Mouse (Mus musculus) left cerebral cortex, adult 8-10 months (tissue): ENCODE measurements around the gene Slc35a1. TPM values are rescaled to one million over a fixed set of nuclear protein-coding genes. Genes with fewer than 3 reads are reported as not detected.
"Not testable (repeated sequence)": the region's sequence is repeated elsewhere in the genome, so short reads cannot be mapped to it uniquely, and the experiment has no call there.

Experiments used
- DNase-seq, 2 experiments: peaks; one replicate each; pipeline ENCODE4 v3.0.0; 2022; ENCODE audit warnings: low spot score in 2 of 2
- total RNA-seq, 4 experiments: library from RNA; stranded (reverse); gene quantifications; 2 replicates each; pipeline ENCODE4 v1.2.4; 2022

The Slc35a1 gene
- total RNA-seq, result 10 to 100 TPM; 20.6 to 23.8 (median 21.5) TPM

GRCm38 (mm10) chr4:34686874-34687567 is at the start of gene Slc35a1:
Gene Slc35a1 (minus strand): TSS chr4:34687438.
- peak; percentile 90 to 94 for DNase-seq

- no peak for DNase-seq
Measured at GRCm38 (mm10) chr4:34734461-34734860, 47.2 kb upstream of the Slc35a1 start.

- DNase-seq, result not testable (repeated sequence)
Measured at GRCm38 (mm10) chr4:34733415-34733814, 46.2 kb upstream of the Slc35a1 start.

- no peak for DNase-seq
Measured at GRCm38 (mm10) chr4:34729851-34730341, 42.7 kb upstream of the Slc35a1 start, which contains the start of gene Cfap206. Gene Cfap206 (minus strand): TSS chr4:34730206.

- DNase-seq, result not testable (repeated sequence)
Measured at GRCm38 (mm10) chr4:34725710-34726109, 38.5 kb upstream of the Slc35a1 start.

- DNase-seq, result no peak
Measured at GRCm38 (mm10) chr4:34724306-34724705, 37.1 kb upstream of the Slc35a1 start.

- DNase-seq, result no peak
Measured at GRCm38 (mm10) chr4:34723186-34723585, 35.9 kb upstream of the Slc35a1 start.

GRCm38 (mm10) chr4:34720127-34720895 is 33.1 kb upstream of the Slc35a1 start:
- no peak for DNase-seq

- DNase-seq, result no peak
Measured at GRCm38 (mm10) chr4:34719421-34719820, 32.2 kb upstream of the Slc35a1 start.

- DNase-seq, result no peak
Measured at GRCm38 (mm10) chr4:34715062-34715461, 27.8 kb upstream of the Slc35a1 start.

- DNase-seq, result no peak
Measured at GRCm38 (mm10) chr4:34708127-34708526, 20.9 kb upstream of the Slc35a1 start.

- DNase-seq, result no peak
Measured at GRCm38 (mm10) chr4:34707248-34707647, 20.0 kb upstream of the Slc35a1 start.

GRCm38 (mm10) chr4:34703029-34703428 is 15.8 kb upstream of the Slc35a1 start:
- no peak for DNase-seq

- no peak for DNase-seq
Measured at GRCm38 (mm10) chr4:34702231-34702630, 15.0 kb upstream of the Slc35a1 start.

- no peak for DNase-seq
Measured at GRCm38 (mm10) chr4:34701528-34701927, 14.3 kb upstream of the Slc35a1 start.

- DNase-seq, result no peak
Measured at GRCm38 (mm10) chr4:34688021-34688420, 783 bp upstream of the Slc35a1 start.

- DNase-seq, result no peak
Measured at GRCm38 (mm10) chr4:34680530-34680929, 6.7 kb downstream of the Slc35a1 start.

- no peak for DNase-seq
Measured at GRCm38 (mm10) chr4:34673721-34674120, 13.5 kb downstream of the Slc35a1 start.

- DNase-seq, result no peak
Measured at GRCm38 (mm10) chr4:34667923-34668322, 19.3 kb downstream of the Slc35a1 start.

GRCm38 (mm10) chr4:34661927-34662326 is 25.3 kb downstream of the Slc35a1 start:
- peak; percentile 21 to 66 for DNase-seq

- no peak for DNase-seq
Measured at GRCm38 (mm10) chr4:34661514-34661913, 25.7 kb downstream of the Slc35a1 start.

- no peak for DNase-seq
Measured at GRCm38 (mm10) chr4:34659012-34659411, 28.2 kb downstream of the Slc35a1 start.
